Mouse (Mus musculus) heart, postnatal 14 days (tissue): ENCODE data around the gene Abraxas2. TPM values are rescaled to one million over a fixed set of nuclear protein-coding genes. Genes with fewer than 3 reads are reported as not detected.
A peak's percentile ranks its signal among the peaks of the same experiment; 100 is the strongest.

Experiments
- DNase-seq, 2 experiments: peaks; one replicate each; pipeline ENCODE4 v3.0.0; 2021 to 2022
- intact Hi-C: fragments of 180-260 bp; cut with DNase I; formaldehyde crosslinking; loops from one replicate; pipeline ENCODE4 v1.15.1; 2025
- total RNA-seq, 2 experiments: library from RNA; stranded (reverse); gene quantifications; 2 replicates each; pipeline ENCODE4 v1.2.3; 2021

The Abraxas2 gene
- total RNA-seq, 2 experiments from 2014 or later = 19.2 to 20.8 TPM

GRCm38 (mm10) chr7:132892806-132893205 is 33.8 kb downstream of the Abraxas2 start:
- intact Hi-C loops = no loop called here
- DNase-seq = no peak

DNA sequence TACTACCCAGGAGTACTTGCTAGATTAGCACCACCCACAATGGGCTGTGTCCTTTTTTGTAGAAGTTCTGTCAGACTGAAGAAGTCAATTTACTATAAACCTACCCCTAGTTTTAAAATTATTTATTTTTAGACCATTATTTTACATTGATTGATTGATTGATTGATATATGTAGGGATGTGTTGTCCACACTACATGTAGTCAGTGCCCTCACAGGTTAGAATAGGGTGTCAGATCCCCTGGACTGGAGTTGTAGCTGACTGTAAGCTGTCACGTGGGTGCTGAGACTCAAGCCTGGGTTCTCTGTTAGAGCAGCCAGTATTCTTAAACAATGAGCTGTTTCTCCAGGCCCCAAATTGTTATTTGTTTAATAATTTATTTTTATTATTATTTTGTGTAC is 34.3 kb downstream of the Abraxas2 start:
- DNase-seq = no peak
- intact Hi-C loops = no loop called here

GRCm38 (mm10) chr7:132894841-132895555 is 36.0 kb downstream of the Abraxas2 start:
- intact Hi-C loops = loop anchor here (5.0 kb wide), 1 partner anchor 83 kb away; the partner anchor contains the start of gene Fam53b
- DNase-seq = peak in 1 of 2 experiments; percentile 40

DNA sequence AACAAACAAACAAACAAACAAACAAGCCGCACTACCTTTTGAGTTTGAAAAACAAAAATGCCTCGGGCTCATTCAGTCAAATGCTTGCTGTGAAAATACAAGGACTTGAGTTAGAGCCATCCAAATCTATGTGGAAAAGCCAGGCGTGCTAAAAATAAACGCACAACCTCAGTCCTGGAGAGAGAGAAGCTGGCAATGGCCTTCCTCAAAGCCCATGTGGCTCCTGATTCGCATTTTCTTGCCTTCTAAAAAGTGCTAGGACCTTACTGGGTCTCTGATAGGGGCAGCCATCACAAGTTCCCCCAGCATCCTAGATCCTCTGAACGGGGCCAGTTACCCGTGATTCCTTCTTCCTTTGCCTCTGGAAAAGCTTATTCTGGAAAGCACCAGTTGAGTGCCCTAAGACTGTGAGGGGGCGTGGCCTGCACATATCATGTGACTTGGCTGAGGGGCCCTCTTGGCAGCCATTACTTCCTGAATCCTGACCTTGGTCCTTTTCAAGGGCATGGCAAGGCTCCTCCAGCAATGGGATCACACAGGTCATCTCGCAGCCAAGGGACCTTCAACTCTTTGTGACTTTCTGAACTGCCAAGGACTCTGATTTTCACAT is 37.3 kb downstream of the Abraxas2 start:
- peak in 1 of 2 experiments; percentile 50 for DNase-seq
- intact Hi-C loops = loop anchor here (5.0 kb wide), 1 partner anchor 84 kb away; the partner anchor contains the start of gene Fam53b

DNA sequence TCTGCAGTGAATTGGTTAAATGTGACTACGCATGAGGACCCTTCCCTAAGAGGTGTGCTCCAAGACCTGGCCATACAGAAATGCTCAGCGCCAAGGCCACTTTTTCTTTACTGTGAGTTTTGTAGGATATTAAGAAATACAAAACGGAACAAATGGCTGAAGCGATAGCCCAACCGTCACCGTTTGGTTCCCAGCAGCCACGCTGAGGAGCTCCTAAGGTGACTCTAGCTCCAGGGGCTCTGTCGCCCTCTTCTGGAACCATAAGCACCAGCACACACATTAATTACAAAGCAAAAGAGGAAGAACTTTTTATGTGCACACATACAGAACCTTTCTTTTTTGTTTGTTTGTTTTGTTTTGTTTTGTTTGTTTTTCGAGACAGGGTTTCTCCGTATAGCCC is 38.2 kb downstream of the Abraxas2 start:
- intact Hi-C loops = loop anchor here (5.0 kb wide), 1 partner anchor 85 kb away; the partner anchor contains the start of gene Fam53b
- DNase-seq = no peak

DNA sequence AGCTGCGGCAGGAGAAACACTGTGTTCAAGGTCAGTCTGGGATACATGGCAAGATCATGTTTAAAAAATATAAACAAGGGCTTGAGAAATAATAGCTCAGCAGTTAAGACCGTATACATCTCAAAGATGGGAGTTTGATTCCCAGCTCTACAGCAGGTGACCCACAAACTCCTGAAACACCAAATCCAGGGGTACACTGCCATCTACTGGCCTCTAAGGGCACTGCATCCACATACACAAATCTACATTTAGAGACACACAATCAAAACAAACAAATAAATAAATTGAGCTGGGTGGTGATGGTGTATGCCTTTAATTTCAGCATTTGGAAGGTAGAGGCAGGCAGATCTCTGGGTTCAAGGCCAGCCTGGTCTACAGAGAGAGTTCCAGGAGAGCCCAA is 39.2 kb downstream of the Abraxas2 start:
- intact Hi-C loops = loop anchor here (2.0 to 5.0 kb wide), 2 partner anchors 86 to 241 kb away; partner anchors contain the start of gene Fam53b
- no peak for DNase-seq

DNA sequence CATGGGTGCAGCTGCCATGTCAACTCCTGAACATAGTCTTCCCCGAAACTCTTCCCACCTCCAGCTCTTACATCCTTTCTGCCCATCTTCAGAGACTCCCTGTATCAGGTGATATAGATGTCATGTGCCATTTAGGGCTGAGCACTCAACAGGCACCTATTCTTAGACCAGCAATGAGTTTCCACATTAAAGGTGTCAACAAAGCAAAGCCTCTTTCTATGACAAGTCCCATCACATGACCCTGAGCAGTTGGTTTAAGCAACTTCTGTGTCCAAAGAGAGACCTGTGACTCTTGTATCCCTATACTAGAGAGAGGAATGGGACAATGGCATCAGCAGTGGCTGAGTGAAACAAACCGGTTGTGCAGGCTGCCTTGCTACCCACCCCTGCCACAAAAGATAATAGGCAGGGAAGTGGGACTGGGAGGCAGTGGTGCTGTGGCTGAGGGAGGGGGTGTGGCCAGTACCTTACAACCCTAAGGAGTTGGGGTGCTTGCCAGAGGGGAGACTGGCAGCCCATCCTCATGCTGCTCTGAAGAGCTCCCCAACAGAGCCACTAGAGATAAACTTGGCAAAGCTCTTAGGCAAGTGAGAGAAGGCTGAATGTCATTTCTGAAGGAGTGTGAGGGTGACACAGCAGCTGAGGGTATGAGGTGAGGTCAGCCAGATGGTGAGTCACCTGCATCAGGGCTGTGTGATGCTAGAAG is 42.0 kb downstream of the Abraxas2 start:
- DNase-seq = no peak
- intact Hi-C loops = no loop called here

DNA sequence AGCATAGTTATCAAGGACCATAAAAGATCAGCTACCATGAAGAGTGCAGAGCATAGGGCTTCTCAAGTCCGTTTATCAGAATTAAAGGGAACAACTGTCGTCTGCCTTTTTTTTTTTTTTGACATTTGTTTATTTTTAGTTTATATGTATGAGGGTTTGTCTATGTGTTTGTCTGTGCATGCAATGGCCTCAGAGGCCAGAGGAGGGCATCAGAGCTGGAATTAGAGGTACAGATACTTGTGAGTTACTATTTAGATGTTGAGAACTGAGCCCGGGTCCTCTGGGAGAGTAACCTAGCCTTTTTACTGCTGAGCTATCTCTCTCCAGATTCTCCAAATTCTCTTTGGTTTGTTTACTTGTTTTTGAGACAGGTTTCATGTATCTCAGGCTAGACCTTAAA is 44.8 kb downstream of the Abraxas2 start:
- intact Hi-C loops = no loop called here
- DNase-seq = no peak

DNA sequence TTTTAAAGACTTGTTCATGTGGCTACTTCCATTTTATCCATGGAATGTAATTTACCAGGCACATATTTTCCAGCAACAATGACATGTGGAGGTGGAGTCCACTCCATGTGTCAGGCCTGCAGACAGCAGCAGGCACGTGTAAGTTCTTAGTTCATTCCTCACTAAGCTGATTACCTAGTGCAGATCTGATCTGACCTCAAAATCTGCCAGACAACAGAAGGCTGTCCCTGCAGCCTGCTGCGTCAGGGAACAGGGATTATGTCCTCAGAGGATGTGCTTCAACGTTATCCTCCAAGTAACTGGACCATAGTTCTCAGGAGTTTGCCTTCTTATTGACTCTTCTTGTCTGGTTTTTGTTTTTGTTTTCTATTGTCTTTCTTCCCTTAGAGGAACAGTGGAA is 62.9 kb downstream of the Abraxas2 start:
- DNase-seq = no peak
- intact Hi-C loops = no loop called here

- no peak for DNase-seq
These were observed 66.2 kb downstream of the Abraxas2 start for GRCm38 (mm10) chr7:132925227-132925626.

GRCm38 (mm10) chr7:132927201-132927600 is 68.2 kb downstream of the Abraxas2 start:
- DNase-seq = no peak
- intact Hi-C loops = no loop called here

More at GRCm38 (mm10) chr7:132925227-132925626, 66.2 kb downstream of the Abraxas2 start:
- intact Hi-C loops = no loop called here

DNA sequence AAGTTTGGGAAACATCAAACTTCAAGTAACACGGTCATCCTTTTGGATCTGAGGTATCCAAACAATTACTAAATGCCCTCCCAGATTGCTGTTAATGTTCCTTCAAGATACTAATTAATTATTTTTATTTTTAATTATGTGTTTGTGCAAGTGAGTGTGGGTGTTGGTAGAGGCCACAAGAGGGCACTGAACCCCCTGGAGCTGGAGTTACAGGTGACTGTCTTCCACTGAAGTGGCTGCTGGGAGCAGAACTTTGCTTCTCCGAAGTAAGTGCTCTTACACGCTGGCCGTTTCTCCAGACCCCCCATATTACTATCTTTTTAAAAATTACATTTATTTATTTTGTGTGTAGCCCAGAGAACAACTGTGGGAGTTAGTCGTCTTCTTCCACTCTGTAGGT is 71.0 kb downstream of the Abraxas2 start:
- intact Hi-C loops = loop anchor here (5.0 kb wide), 1 partner anchor 72 kb away; no protein-coding TSS in a partner anchor
- DNase-seq = no peak

GRCm38 (mm10) chr7:132930850-132931559 is 72.0 kb downstream of the Abraxas2 start, which contains the start of gene Zranb1:
Zranb1 (plus strand) TSS chr7:132931142.
- peak; percentile 99 for DNase-seq
- intact Hi-C loops = loop anchor here (5.0 kb wide), 1 partner anchor 71 kb away; no protein-coding TSS in a partner anchor

- intact Hi-C loops = loop anchor here (5.0 kb wide), 1 partner anchor 71 kb away; no protein-coding TSS in a partner anchor
- peak; percentile 61 to 63 for DNase-seq
These were observed 72.7 kb downstream of the Abraxas2 start for GRCm38 (mm10) chr7:132931560-132932351.

- no peak for DNase-seq
- intact Hi-C loops = loop anchor here (5.0 kb wide), 1 partner anchor 69 kb away; no protein-coding TSS in a partner anchor
These were observed 74.3 kb downstream of the Abraxas2 start for GRCm38 (mm10) chr7:132933331-132933730.
